Mouse (Mus musculus) ES-E14 (cell line): ENCODE measurements around the gene Il20rb.

Experiments used
- CHD2 ChIP-seq: IDR thresholded peaks from 2 replicates; pipeline ENCODE4 v1.6.1; 2014; ENCODE audit warnings: mild to moderate bottlenecking, low read depth, low read length, inconsistent platforms
- HCFC1 ChIP-seq: IDR thresholded peaks from 2 replicates; pipeline ENCODE4 v1.6.1; 2012; ENCODE audit warnings: low read length, inconsistent platforms, borderline replicate concordance; ENCODE audit not compliant: insufficient read depth
- MAFK ChIP-seq: IDR thresholded peaks from 2 replicates; pipeline ENCODE4 v1.6.1; 2014; ENCODE audit warnings: mild to moderate bottlenecking, low read depth, low read length, inconsistent platforms; ENCODE audit not compliant: insufficient read depth
- ZC3H11A ChIP-seq: IDR thresholded peaks from 2 replicates; pipeline ENCODE4 v1.6.1; 2012; ENCODE audit warnings: low read depth, mild to moderate bottlenecking, inconsistent platforms, low read length, borderline replicate concordance
- ZNF384 ChIP-seq: IDR thresholded peaks from 2 replicates; pipeline ENCODE4 v1.6.1; 2012; ENCODE audit warnings: low read depth, low read length, inconsistent platforms

- no peak for TF ChIP-seq ZNF384
- TF ChIP-seq HCFC1 = no peak
- TF ChIP-seq MAFK = no peak
- no peak for TF ChIP-seq CHD2
- no peak for TF ChIP-seq ZC3H11A
Observed at GRCm38 (mm10) chr9:100488056-100488713, 1.6 kb upstream of the Il20rb start.
